Mouse (Mus musculus) limb, embryonic 11.5 days (tissue): ENCODE results near the gene Fn3k. TPM values are rescaled to one million over a fixed set of nuclear protein-coding genes. Genes with fewer than 3 reads are reported as not detected.

Experiments
- ATAC-seq: fragments of 200-750 bp; cut with Nextera tagmentation; 2 replicates; pipeline ENCODE4 v1.8.0; 2017; ENCODE audit warnings: low read depth; ENCODE audit not compliant: insufficient number of reproducible peaks, low FRiP score, low TSS enrichment
- DNase-seq: peaks from one replicate; pipeline ENCODE4 v3.0.0-alpha.2; 2015; ENCODE audit warnings: low spot score
- H3K27ac ChIP-seq: fragments of 300-500 bp; sonication (generic); replicated peaks from 2 replicates; pipeline ENCODE4 v1.5.1; 2014; ENCODE audit warnings: low read depth, mild to moderate bottlenecking, low read length
- H3K27me3 ChIP-seq: fragments of 300-500 bp; sonication (generic); 2 replicates; pipeline ENCODE4 v1.6.1; 2014; ENCODE audit warnings: mild to moderate bottlenecking, low read length, mixed read lengths; ENCODE audit not compliant: control insufficient read depth, insufficient read depth
- H3K36me3 ChIP-seq: fragments of 300-500 bp; sonication (generic); 2 replicates; pipeline ENCODE4 v1.6.1; 2014; ENCODE audit warnings: mild to moderate bottlenecking, low read length, moderate library complexity, mixed read lengths; ENCODE audit not compliant: control insufficient read depth, insufficient read depth
- H3K4me1 ChIP-seq: fragments of 300-500 bp; sonication (generic); 2 replicates; pipeline ENCODE4 v1.6.1; 2014; ENCODE audit warnings: low read length, mixed read lengths; ENCODE audit not compliant: control insufficient read depth, insufficient read depth
- H3K4me2 ChIP-seq: fragments of 300-500 bp; sonication (generic); 2 replicates; pipeline ENCODE4 v1.6.1; 2014; ENCODE audit warnings: low read depth, mild to moderate bottlenecking, moderate library complexity; ENCODE audit not compliant: severe bottlenecking
- H3K4me3 ChIP-seq: fragments of 300-500 bp; sonication (generic); 2 replicates; pipeline ENCODE4 v1.5.1; 2014; ENCODE audit warnings: low read depth, low read length
- H3K9ac ChIP-seq: fragments of 300-500 bp; sonication (generic); 2 replicates; pipeline ENCODE4 v1.6.1; 2014; ENCODE audit warnings: mild to moderate bottlenecking, low read length
- H3K9me3 ChIP-seq: fragments of 300-500 bp; sonication (generic); 2 replicates; pipeline ENCODE4 v1.6.1; 2016; ENCODE audit warnings: low read length; ENCODE audit not compliant: control insufficient read depth
- WGBS: fragments of 180-500 bp; shearing (Covaris S2); extraction: QIAGEN DNeasy Blood & Tissue Kit; methylation state at CpG from one replicate; pipeline ENCODE4 v1.1.7; 2014; 5-methylcytosine and 5-hydroxymethylcytosine counted together
- polyA plus RNA-seq: library from polyadenylated mRNA; unstranded; fragments of >200 nt; fragmentation: Nextera tagmentation; extraction: Ambion mirVana; gene quantifications from 2 replicates; pipeline ENCODE4 v1.2.1, GENCODE M21; 2014

Fn3k gene
- polyA plus RNA-seq, result 0.45 and 0.55 TPM in 2 replicates

- ATAC-seq (peak; percentile 88), DNase-seq (peak; percentile 79)
- no peak within 1 kb of the TSS for H3K27ac ChIP-seq
- H3K4me2 ChIP-seq, result peak within 1 kb of the TSS; percentile 76
- 9% methylated on average over 30 of the region's 30 CpGs for WGBS
- H3K4me1 ChIP-seq, result peaks cover 4% of the 10 kb centered on the region; the same call in 1 of the 2 replicates
- H3K9me3 ChIP-seq, result no peaks in the 10 kb centered on the region
- H3K9ac ChIP-seq, result peak within 1 kb of the TSS; percentile 19; the same call in 1 of the 2 replicates
- no peaks in the 10 kb centered on the region for H3K36me3 ChIP-seq
- peak within 1 kb of the TSS; percentile 29 for H3K4me3 ChIP-seq
- no peaks in the 10 kb centered on the region for H3K27me3 ChIP-seq
Measured at GRCm38 (mm10) chr11:121434156-121435155, at the start of gene Fn3k. TSS of gene Fn3k (plus strand) at chr11:121434913.

- Histone ChIP-seq H3K27me3 (peaks cover 7% of the 10 kb centered on the region), H3K9me3 (no peaks in the 10 kb centered on the region), H3K36me3 (no peaks in the 10 kb centered on the region), H3K27ac (no peak within 1 kb of the TSS), H3K4me1 (0 out of 2 replicates have a peak, but pooled peaks cover 5% of the 10 kb centered on the region), H3K4me2 (peak within 1 kb of the TSS; percentile 94), H3K4me3 (peak within 1 kb of the TSS; percentile 65), H3K9ac (peak within 1 kb of the TSS; percentile 52; the same call in 1 of the 2 replicates)
- WGBS, result 1% methylated on average over 61 of the region's 61 CpGs
- peak; percentile 99 for ATAC-seq
- peak; percentile 95 for DNase-seq
Measured at GRCm38 (mm10) chr11:121387750-121388553, 46.8 kb upstream of the Fn3k start, which contains the start of gene Rab40b. TSS of gene Rab40b (minus strand) at chr11:121388251.

GRCm38 (mm10) chr11:121388554-121388945 lies 46.2 kb upstream of the Fn3k start:
- Histone ChIP-seq H3K9me3 (no peaks in the 10 kb centered on the region), H3K4me2 (peak overlapping the region; percentile 94), H3K4me3 (peak overlapping the region; percentile 65; the same call in 1 of the 2 replicates), H3K27ac (no peak overlapping the region), H3K9ac (no peak overlapping the region), H3K4me1 (0 out of 2 replicates have a peak, but pooled peaks cover 5% of the 10 kb centered on the region), H3K36me3 (no peaks in the 10 kb centered on the region), H3K27me3 (peaks cover 7% of the 10 kb centered on the region)
- ATAC-seq (peak; percentile 66), DNase-seq (no peak)
- 17% methylated on average over 6 of the region's 6 CpGs for WGBS

- ATAC-seq (no peak), DNase-seq (no peak)
- Histone ChIP-seq H3K4me3 (no peak overlapping the region), H3K27ac (no peak overlapping the region), H3K27me3 (peaks cover 7% of the 10 kb centered on the region), H3K4me1 (0 out of 2 replicates have a peak, but pooled peaks cover 5% of the 10 kb centered on the region), H3K9me3 (no peaks in the 10 kb centered on the region), H3K9ac (no peak overlapping the region), H3K4me2 (no peak overlapping the region), H3K36me3 (no peaks in the 10 kb centered on the region)
- 73% methylated on average over 3 of the region's 3 CpGs for WGBS
Measured at GRCm38 (mm10) chr11:121390793-121391192, 43.9 kb upstream of the Fn3k start.

GRCm38 (mm10) chr11:121392405-121392804 lies 42.3 kb upstream of the Fn3k start:
- 90% methylated on average over 3 of the region's 3 CpGs for WGBS
- Histone ChIP-seq H3K27ac (no peak overlapping the region), H3K4me1 (0 out of 2 replicates have a peak, but pooled peaks cover 5% of the 10 kb centered on the region), H3K4me3 (no peak overlapping the region), H3K9ac (no peak overlapping the region), H3K36me3 (no peaks in the 10 kb centered on the region), H3K4me2 (no peak overlapping the region), H3K9me3 (no peaks in the 10 kb centered on the region), H3K27me3 (peaks cover 2% of the 10 kb centered on the region)
- ATAC-seq (no peak), DNase-seq (no peak)

- no peaks in the 10 kb centered on the region for H3K9me3 ChIP-seq
- H3K36me3 ChIP-seq, result no peaks in the 10 kb centered on the region
- WGBS, result 77% methylated on average over 3 of the region's 3 CpGs
- H3K4me3 ChIP-seq, result no peak overlapping the region
- no peak overlapping the region for H3K9ac ChIP-seq
- no peaks in the 10 kb centered on the region for H3K4me1 ChIP-seq
- ATAC-seq (no peak), DNase-seq (no peak)
- H3K27ac ChIP-seq, result no peak overlapping the region
- no peak overlapping the region for H3K4me2 ChIP-seq
- no peaks in the 10 kb centered on the region for H3K27me3 ChIP-seq
Measured at GRCm38 (mm10) chr11:121407366-121408155, 27.2 kb upstream of the Fn3k start.

GRCm38 (mm10) chr11:121414762-121415161 lies 20.0 kb upstream of the Fn3k start:
- H3K4me3 ChIP-seq, result no peak overlapping the region
- 92% methylated on average over 5 of the region's 5 CpGs for WGBS
- ATAC-seq (no peak), DNase-seq (no peak)
- no peaks in the 10 kb centered on the region for H3K4me1 ChIP-seq
- H3K4me2 ChIP-seq, result no peak overlapping the region
- no peaks in the 10 kb centered on the region for H3K36me3 ChIP-seq
- no peak overlapping the region for H3K27ac ChIP-seq
- no peak overlapping the region for H3K9ac ChIP-seq
- H3K27me3 ChIP-seq, result no peaks in the 10 kb centered on the region
- H3K9me3 ChIP-seq, result no peaks in the 10 kb centered on the region
